Mouse (Mus musculus) forebrain, embryonic 11.5 days (tissue): ENCODE results near the gene Rac2. TPM values are rescaled to one million over a fixed set of nuclear protein-coding genes. Genes with fewer than 3 reads are reported as not detected.

Experiments
- ATAC-seq: fragments of 200-750 bp; cut with Nextera tagmentation; replicated peaks from 2 replicates; pipeline ENCODE4 v1.8.0; 2017; ENCODE audit warnings: moderate TSS enrichment; ENCODE audit not compliant: low FRiP score
- DNase-seq: peaks from one replicate; pipeline ENCODE4 v3.0.0-alpha.2; 2017; ENCODE audit warnings: low spot score
- H3K27ac ChIP-seq: fragments of 300-500 bp; sonication (generic); 2 replicates; pipeline ENCODE4 v1.5.1; 2014; ENCODE audit warnings: low read depth, low read length
- H3K27me3 ChIP-seq: fragments of 300-500 bp; sonication (generic); 2 replicates; pipeline ENCODE4 v1.6.1; 2014; ENCODE audit warnings: mild to moderate bottlenecking, low read length, mixed read lengths; ENCODE audit not compliant: control insufficient read depth, insufficient read depth
- H3K36me3 ChIP-seq: fragments of 300-500 bp; sonication (generic); 2 replicates; pipeline ENCODE4 v1.6.1; 2014; ENCODE audit warnings: mild to moderate bottlenecking, low read length, moderate library complexity, mixed read lengths; ENCODE audit not compliant: control insufficient read depth, insufficient read depth
- H3K4me1 ChIP-seq: fragments of 300-500 bp; sonication (generic); replicated peaks from 2 replicates; pipeline ENCODE4 v1.6.1; 2014; ENCODE audit warnings: low read length, mixed read lengths; ENCODE audit not compliant: control insufficient read depth, insufficient read depth
- H3K4me2 ChIP-seq: fragments of 300-500 bp; sonication (generic); 2 replicates; pipeline ENCODE4 v1.6.1; 2014; ENCODE audit warnings: low read depth, mild to moderate bottlenecking, low read length, moderate library complexity, mixed read lengths; ENCODE audit not compliant: severe bottlenecking
- H3K4me3 ChIP-seq: fragments of 300-500 bp; sonication (generic); 2 replicates; pipeline ENCODE4 v1.5.1; 2014; ENCODE audit warnings: low read depth, low read length
- H3K9ac ChIP-seq: fragments of 300-500 bp; sonication (generic); 2 replicates; pipeline ENCODE4 v1.6.1; 2014; ENCODE audit warnings: low read length
- H3K9me3 ChIP-seq: fragments of 300-500 bp; sonication (generic); 2 replicates; pipeline ENCODE4 v1.6.1; 2016; ENCODE audit warnings: low read length, mixed read lengths; ENCODE audit not compliant: control insufficient read depth
- WGBS: fragments of 180-500 bp; shearing (Covaris S2); extraction: QIAGEN DNeasy Blood & Tissue Kit; methylation state at CpG from one replicate; pipeline ENCODE4 v1.1.7; 2014; 5-methylcytosine and 5-hydroxymethylcytosine counted together
- polyA plus RNA-seq: library from polyadenylated mRNA; unstranded; fragments of >200 nt; fragmentation: Nextera tagmentation; extraction: Ambion mirVana; gene quantifications from 2 replicates; pipeline ENCODE4 v1.2.1, GENCODE M21; 2014

Gene Rac2
- polyA plus RNA-seq, 1 experiment from 2014 or later: 9.4 TPM

DNA sequence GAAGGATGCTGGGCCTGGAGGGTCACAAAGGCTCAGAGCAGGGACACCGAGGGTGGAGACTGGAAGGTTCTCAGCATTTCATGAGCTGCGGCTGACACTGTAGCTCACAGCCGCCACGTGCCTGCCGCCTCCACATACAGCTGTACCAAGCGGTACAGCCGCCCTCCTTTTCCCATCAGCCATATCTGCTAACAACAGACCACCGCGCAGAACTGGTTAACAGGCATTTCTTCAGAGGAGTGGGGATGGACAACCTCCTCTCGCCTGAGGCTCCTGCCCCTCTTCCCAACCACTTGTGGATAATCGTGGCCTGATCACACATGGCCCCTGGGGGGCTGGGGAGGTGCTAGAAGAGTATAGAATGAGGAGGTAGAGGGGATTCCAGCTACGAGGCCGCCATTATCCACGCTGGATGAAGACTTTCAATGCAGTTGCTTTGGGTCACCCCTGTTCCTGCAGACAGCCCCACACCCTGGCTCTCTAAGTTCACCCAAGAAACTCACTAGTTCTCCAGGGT lies 19.9 kb upstream of the Rac2 start:
- no peak for DNase-seq
- Histone ChIP-seq H3K27ac (no peak overlapping the region), H3K9me3 (no peaks in the 10 kb centered on the region), H3K27me3 (no peaks in the 10 kb centered on the region), H3K4me2 (no peak overlapping the region), H3K9ac (no peak overlapping the region), H3K4me3 (no peak overlapping the region), H3K36me3 (no peaks in the 10 kb centered on the region), H3K4me1 (no peaks in the 10 kb centered on the region)
- no peak for ATAC-seq
- WGBS: 83% methylated on average over 14 of the region's 14 CpGs

DNA sequence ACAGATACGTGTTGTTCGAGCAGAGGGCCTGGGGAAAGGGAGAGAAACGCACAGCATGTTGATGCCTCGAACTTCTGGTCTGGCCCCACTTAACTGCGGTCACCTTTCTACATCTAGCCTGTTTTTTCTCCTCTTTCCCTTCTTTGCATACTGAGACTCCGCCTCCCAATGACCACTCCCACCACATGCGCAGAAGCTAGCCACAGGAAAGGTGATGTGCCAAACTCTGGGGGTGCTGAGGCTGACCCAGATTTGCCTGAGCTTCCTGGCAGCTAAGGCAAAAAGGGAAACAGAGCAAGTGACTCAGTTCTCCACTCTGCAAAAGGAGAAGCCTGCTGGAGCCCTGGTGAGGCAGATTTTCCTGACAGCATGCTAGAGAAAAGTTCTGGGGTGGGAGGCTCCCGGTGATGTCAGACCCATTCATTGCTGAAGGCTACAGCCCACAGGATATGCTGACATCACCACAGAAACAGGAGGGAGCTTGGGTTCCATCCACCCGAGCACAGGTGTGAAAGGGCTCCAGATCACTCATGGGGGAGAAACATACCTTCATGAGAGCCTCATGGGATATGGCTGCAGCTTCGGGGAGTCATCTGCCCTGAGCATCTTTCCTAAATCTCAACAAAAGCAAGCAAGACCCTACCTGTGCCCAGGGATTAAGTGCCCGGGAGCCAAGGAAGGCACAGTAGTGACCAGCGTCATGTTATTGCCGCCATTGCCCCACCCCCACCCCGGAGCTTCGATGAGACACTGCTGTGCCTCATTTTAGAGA lies 19.3 kb upstream of the Rac2 start:
- Histone ChIP-seq H3K9me3 (no peaks in the 10 kb centered on the region), H3K4me1 (no peaks in the 10 kb centered on the region), H3K36me3 (no peaks in the 10 kb centered on the region), H3K4me3 (no peak overlapping the region), H3K27me3 (no peaks in the 10 kb centered on the region), H3K27ac (no peak overlapping the region), H3K9ac (no peak overlapping the region), H3K4me2 (no peak overlapping the region)
- WGBS: 72% methylated on average over 15 of the region's 15 CpGs
- no peak for DNase-seq
- ATAC-seq: no peak

DNA sequence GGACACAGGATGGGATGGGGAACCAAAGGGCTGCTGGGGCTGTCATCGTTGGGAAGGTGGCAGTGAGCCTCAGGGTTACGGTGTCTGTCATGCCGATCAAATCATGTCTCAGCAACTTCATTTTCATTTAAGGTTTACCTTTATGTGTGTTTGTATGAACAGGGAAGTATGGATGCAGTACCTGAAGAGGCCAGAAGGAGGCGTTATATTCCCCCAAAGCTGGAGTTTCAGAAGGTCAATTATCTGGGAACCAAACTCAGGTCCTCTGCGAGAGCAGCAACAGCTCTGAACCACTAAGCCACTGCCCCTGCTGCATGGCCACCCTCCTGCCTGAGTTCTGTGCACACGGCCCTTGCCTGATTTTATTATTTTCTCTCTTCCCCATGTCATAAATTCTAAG lies 18.2 kb upstream of the Rac2 start:
- ATAC-seq (no peak), DNase-seq (no peak)
- no peaks in the 10 kb centered on the region for H3K4me1 ChIP-seq
- H3K27me3 ChIP-seq: no peaks in the 10 kb centered on the region
- H3K9ac ChIP-seq: no peak overlapping the region
- H3K4me3 ChIP-seq: no peak overlapping the region
- H3K27ac ChIP-seq: no peak overlapping the region
- H3K4me2 ChIP-seq: no peak overlapping the region
- no peaks in the 10 kb centered on the region for H3K36me3 ChIP-seq
- 75% methylated on average over 6 of the region's 6 CpGs for WGBS
- H3K9me3 ChIP-seq: no peaks in the 10 kb centered on the region

DNA sequence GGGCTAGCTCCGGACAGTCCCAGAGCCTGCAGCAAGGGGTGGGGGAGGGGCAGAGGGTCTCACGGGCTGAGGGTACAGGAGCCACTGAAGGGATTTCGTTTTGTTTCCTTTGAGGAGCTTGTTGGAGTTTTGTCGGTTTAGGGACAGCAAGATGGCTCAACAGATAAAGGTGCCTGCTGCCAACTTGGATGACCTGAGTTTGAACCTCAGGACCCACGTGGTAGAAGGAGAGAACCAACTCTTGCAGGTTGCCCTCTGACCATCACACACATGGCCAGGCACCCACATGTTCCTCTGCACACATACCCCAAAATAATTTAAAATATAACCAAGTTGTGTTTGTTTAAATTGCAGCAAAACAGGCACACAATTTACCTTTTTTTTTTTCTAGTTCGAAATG lies 17.4 kb upstream of the Rac2 start:
- Histone ChIP-seq H3K9ac (no peak overlapping the region), H3K4me3 (no peak overlapping the region), H3K27ac (no peak overlapping the region), H3K27me3 (no peaks in the 10 kb centered on the region), H3K4me2 (no peak overlapping the region), H3K9me3 (no peaks in the 10 kb centered on the region), H3K36me3 (no peaks in the 10 kb centered on the region), H3K4me1 (no peaks in the 10 kb centered on the region)
- 84% methylated on average over 6 of the region's 6 CpGs for WGBS
- no peak for DNase-seq
- no peak for ATAC-seq

DNA sequence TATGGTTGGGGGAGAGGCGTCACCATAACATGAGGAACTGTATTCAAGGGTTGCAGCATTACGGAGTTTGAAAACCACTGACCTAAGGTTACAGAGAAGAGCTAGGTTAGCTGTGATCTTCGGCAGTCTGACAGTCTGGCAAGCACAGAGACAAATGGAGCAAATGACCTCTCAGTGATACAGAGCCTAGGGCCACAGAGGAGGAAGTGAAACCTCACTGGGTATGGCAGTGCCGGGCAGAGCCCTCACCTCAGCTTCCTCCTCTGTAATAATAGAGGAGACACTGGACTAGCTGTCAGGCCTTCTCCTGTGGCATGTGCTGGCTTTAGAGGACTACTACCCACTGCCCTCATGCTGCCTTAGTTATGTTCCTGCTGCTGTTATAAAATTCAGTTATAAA lies 16.3 kb upstream of the Rac2 start:
- DNase-seq (no peak), ATAC-seq (no peak)
- H3K36me3 ChIP-seq: no peaks in the 10 kb centered on the region
- H3K4me2 ChIP-seq: no peak overlapping the region
- no peak overlapping the region for H3K9ac ChIP-seq
- no peak overlapping the region for H3K4me3 ChIP-seq
- WGBS: 89% methylated on average over 4 of the region's 4 CpGs
- H3K9me3 ChIP-seq: no peaks in the 10 kb centered on the region; the same call in 1 of the 2 replicates
- no peaks in the 10 kb centered on the region for H3K4me1 ChIP-seq
- H3K27me3 ChIP-seq: no peaks in the 10 kb centered on the region
- H3K27ac ChIP-seq: no peak overlapping the region

GRCm38 (mm10) chr15:78588049-78588448 lies 15.5 kb upstream of the Rac2 start:
- no peaks in the 10 kb centered on the region for H3K36me3 ChIP-seq
- H3K27me3 ChIP-seq: no peaks in the 10 kb centered on the region
- DNase-seq (no peak), ATAC-seq (no peak)
- H3K9me3 ChIP-seq: no peaks in the 10 kb centered on the region; the same call in 1 of the 2 replicates
- no peak overlapping the region for H3K4me2 ChIP-seq
- H3K27ac ChIP-seq: no peak overlapping the region
- WGBS: 84% methylated on average over 4 of the region's 4 CpGs
- H3K4me3 ChIP-seq: no peak overlapping the region
- no peaks in the 10 kb centered on the region for H3K4me1 ChIP-seq
- H3K9ac ChIP-seq: no peak overlapping the region

- no peaks in the 10 kb centered on the region for H3K4me1 ChIP-seq
- H3K4me3 ChIP-seq: no peak overlapping the region
- H3K9me3 ChIP-seq: no peaks in the 10 kb centered on the region; the same call in 1 of the 2 replicates
- H3K9ac ChIP-seq: no peak overlapping the region
- no peak overlapping the region for H3K27ac ChIP-seq
- H3K4me2 ChIP-seq: no peak overlapping the region
- WGBS: 54% methylated on average over 18 of the region's 18 CpGs
- ATAC-seq (peak; percentile 78), DNase-seq (peak; percentile 89)
- H3K36me3 ChIP-seq: no peaks in the 10 kb centered on the region
- no peaks in the 10 kb centered on the region for H3K27me3 ChIP-seq
These were observed 14.7 kb upstream of the Rac2 start for GRCm38 (mm10) chr15:78587050-78587994.

DNA sequence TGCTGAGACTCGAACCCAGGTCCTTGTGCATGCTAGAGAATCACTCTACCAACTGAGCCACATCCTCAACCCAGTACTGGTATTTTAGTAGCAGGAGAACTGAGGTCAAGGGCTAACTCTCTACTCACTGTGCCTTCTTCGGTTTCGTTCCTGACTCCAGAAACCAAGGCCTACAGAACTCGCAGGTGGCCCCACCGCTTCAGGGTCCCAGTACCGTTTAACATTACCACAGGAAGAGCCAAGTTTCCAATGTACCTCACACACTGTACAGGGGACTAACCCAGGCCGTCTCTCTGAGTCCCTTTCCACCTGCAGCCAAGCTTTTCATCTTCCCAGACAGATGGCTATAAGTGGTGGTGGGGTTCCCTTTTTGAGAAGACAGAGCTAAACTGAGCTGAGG lies 12.8 kb upstream of the Rac2 start:
- DNase-seq (no peak), ATAC-seq (no peak)
- Histone ChIP-seq H3K27ac (no peak overlapping the region), H3K4me3 (no peak overlapping the region), H3K27me3 (no peaks in the 10 kb centered on the region), H3K9me3 (no peaks in the 10 kb centered on the region; the same call in 1 of the 2 replicates), H3K4me1 (no peaks in the 10 kb centered on the region; the same call in 1 of the 2 replicates), H3K9ac (no peak overlapping the region), H3K36me3 (no peaks in the 10 kb centered on the region), H3K4me2 (no peak overlapping the region)
- 88% methylated on average over 7 of the region's 7 CpGs for WGBS
